Mouse (Mus musculus): ENCODE measurements around the gene Qdpr.

DNA sequence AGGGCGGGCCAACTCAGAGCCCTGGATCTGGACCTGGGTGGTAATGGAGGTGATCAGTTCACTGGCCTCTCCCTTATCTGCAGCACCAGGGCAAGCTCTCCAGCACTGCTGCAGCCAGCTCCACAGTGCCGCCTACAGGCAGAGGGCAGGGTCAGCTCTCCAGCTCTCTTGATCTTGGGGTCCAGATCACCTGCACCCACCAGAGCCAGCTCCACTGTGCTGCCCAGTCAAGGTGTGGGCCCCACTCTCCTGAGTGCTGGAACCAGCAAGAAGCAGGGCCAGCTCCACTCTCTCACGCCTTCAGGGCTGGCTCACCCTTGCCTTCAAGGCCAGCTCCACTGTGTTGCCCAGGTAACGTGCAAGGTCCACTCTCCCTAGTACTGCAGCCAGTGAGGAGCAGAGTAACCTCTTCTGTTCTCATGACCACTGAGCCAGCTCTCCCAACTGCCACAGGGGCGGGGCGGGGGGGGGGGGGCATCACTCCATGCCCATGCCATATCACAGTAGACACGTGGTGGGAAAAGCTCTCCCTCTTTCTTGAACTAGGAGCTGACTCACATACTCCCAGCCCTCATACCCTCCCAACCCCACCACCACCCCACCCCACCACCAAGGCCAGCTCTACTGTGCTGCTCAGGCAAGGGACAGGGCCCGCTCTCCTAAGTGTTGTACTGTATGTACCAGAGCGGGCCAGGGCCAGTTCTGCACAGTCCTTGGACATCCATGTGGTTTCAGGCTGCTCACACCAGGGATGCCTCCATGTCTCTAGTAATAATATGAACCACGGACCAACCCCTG, 30.0 kb downstream of the Qdpr start:
- TF ChIP-seq CHD2 (IDR thresholded peaks at IDR 0.05; ENCODE audit: low read depth, low read length) (no peak), MAFK (IDR thresholded peaks at IDR 0.05; ENCODE audit: insufficient read depth, low read depth, low read length) (no peak), ZNF384 (IDR thresholded peaks at IDR 0.05; ENCODE audit: low read depth, low read length) (no peak)
